Mouse (Mus musculus) kidney, postnatal 0 days (tissue): Measurements from ENCODE around the gene Mtmr3. TPM values are rescaled to one million over a fixed set of nuclear protein-coding genes. Genes with fewer than 3 reads are reported as not detected.

Experiments used
- ATAC-seq: fragments of 200-750 bp; cut with Nextera tagmentation; replicated peaks from 2 replicates; pipeline ENCODE4 v1.8.0; 2017; ENCODE audit warnings: low read depth, moderate number of reproducible peaks, moderate TSS enrichment, moderate library complexity; ENCODE audit not compliant: low FRiP score
- DNase-seq: peaks from one replicate; pipeline ENCODE4 v3.0.0-alpha.2; 2016; ENCODE audit warnings: low spot score
- H3K27ac ChIP-seq: fragments of 300-500 bp; sonication (generic); 2 replicates; pipeline ENCODE4 v1.5.1; 2014; ENCODE audit warnings: mild to moderate bottlenecking
- H3K27me3 ChIP-seq: fragments of 300-500 bp; sonication (generic); 2 replicates; pipeline ENCODE4 v1.6.1; 2014; ENCODE audit warnings: low read length, mixed read lengths; ENCODE audit not compliant: insufficient read depth
- H3K36me3 ChIP-seq: fragments of 300-500 bp; sonication (generic); 2 replicates; pipeline ENCODE4 v1.6.1; 2014; ENCODE audit warnings: low read length, mixed read lengths; ENCODE audit not compliant: insufficient read depth
- H3K4me1 ChIP-seq: fragments of 300-500 bp; sonication (generic); replicated peaks from 2 replicates; pipeline ENCODE4 v1.6.1; 2014; ENCODE audit warnings: antibody characterized with exemption, low read length, mixed read lengths; ENCODE audit not compliant: insufficient read depth
- H3K4me2 ChIP-seq: fragments of 300-500 bp; sonication (generic); 2 replicates; pipeline ENCODE4 v1.6.1; 2014; ENCODE audit warnings: mild to moderate bottlenecking, low read length, moderate library complexity, mixed read lengths
- H3K4me3 ChIP-seq: fragments of 300-500 bp; sonication (generic); replicated peaks from 2 replicates; pipeline ENCODE4 v1.5.1; 2014; ENCODE audit warnings: low read depth, low read length
- H3K9ac ChIP-seq: fragments of 300-500 bp; sonication (generic); 2 replicates; pipeline ENCODE4 v1.6.1; 2014; ENCODE audit warnings: low read depth, low read length
- H3K9me3 ChIP-seq: fragments of 300-500 bp; sonication (generic); replicated peaks from 2 replicates; pipeline ENCODE4 v1.6.1; 2016; ENCODE audit warnings: low read length, inconsistent platforms, mixed read lengths
- CTCF ChIP-seq: IDR thresholded peaks from 2 replicates; pipeline ENCODE4 v1.5.1; 2016; ENCODE audit warnings: antibody characterized with exemption, low read depth, mild to moderate bottlenecking, moderate library complexity
- WGBS: fragments of 180-500 bp; shearing (Covaris S2); extraction: QIAGEN DNeasy Blood & Tissue Kit; methylation state at CpG from one replicate; pipeline ENCODE4 v1.1.7; 2014; 5-methylcytosine and 5-hydroxymethylcytosine counted together
- polyA plus RNA-seq: library from polyadenylated mRNA; unstranded; fragments of >200 nt; fragmentation: Nextera tagmentation; extraction: Ambion mirVana; gene quantifications from 2 replicates; pipeline ENCODE4 v1.2.1, GENCODE M21; 2015

Gene Mtmr3
- polyA plus RNA-seq, 1 experiment from 2014 or later = 19.6 TPM

GRCm38 (mm10) chr11:4602691-4603441 lies 8.2 kb upstream of the Mtmr3 start:
- WGBS = 20% methylated on average over 11 of the region's 12 CpGs
- Histone ChIP-seq H3K27me3 (no peaks in the 10 kb centered on the region), H3K9ac (no peak overlapping the region), H3K27ac (no peak overlapping the region), H3K9me3 (no peaks in the 10 kb centered on the region), H3K4me3 (no peak overlapping the region), H3K36me3 (no peaks in the 10 kb centered on the region), H3K4me1 (peaks cover 5% of the 10 kb centered on the region), H3K4me2 (no peak overlapping the region)
- DNase-seq (no peak), ATAC-seq (no peak)
- no peak for TF ChIP-seq CTCF

- no peak overlapping the region for H3K4me2 ChIP-seq
- ATAC-seq (no peak), DNase-seq (no peak)
- H3K27ac ChIP-seq = no peak overlapping the region
- no peak overlapping the region for H3K4me3 ChIP-seq
- 93% methylated on average over 5 of the region's 5 CpGs for WGBS
- H3K4me1 ChIP-seq = peaks cover 5% of the 10 kb centered on the region
- no peaks in the 10 kb centered on the region for H3K27me3 ChIP-seq
- H3K9me3 ChIP-seq = no peaks in the 10 kb centered on the region
- TF ChIP-seq CTCF = no peak
- no peaks in the 10 kb centered on the region for H3K36me3 ChIP-seq
- H3K9ac ChIP-seq = no peak overlapping the region
Observed at GRCm38 (mm10) chr11:4601890-4602289, 7.2 kb upstream of the Mtmr3 start.

GRCm38 (mm10) chr11:4599916-4600315 lies 5.3 kb upstream of the Mtmr3 start:
- no peak for ATAC-seq
- DNase-seq = no peak
- Histone ChIP-seq H3K4me1 (peaks cover 5% of the 10 kb centered on the region), H3K4me2 (no peak overlapping the region), H3K4me3 (no peak overlapping the region), H3K9me3 (no peaks in the 10 kb centered on the region), H3K27ac (no peak overlapping the region), H3K9ac (no peak overlapping the region), H3K27me3 (no peaks in the 10 kb centered on the region), H3K36me3 (no peaks in the 10 kb centered on the region)
- no peak for TF ChIP-seq CTCF
- 91% methylated on average over 3 of the region's 3 CpGs for WGBS

- DNase-seq = no peak
- no peak overlapping the region for H3K4me2 ChIP-seq
- H3K27ac ChIP-seq = no peak overlapping the region
- H3K9ac ChIP-seq = no peak overlapping the region
- no peaks in the 10 kb centered on the region for H3K9me3 ChIP-seq
- H3K4me1 ChIP-seq = peaks cover 5% of the 10 kb centered on the region
- no peaks in the 10 kb centered on the region for H3K36me3 ChIP-seq
- WGBS = 87% methylated on average over 2 of the region's 2 CpGs
- H3K27me3 ChIP-seq = no peaks in the 10 kb centered on the region
- H3K4me3 ChIP-seq = no peak overlapping the region
- TF ChIP-seq CTCF = no peak
- ATAC-seq = no peak
Observed at GRCm38 (mm10) chr11:4598411-4598810, 3.7 kb upstream of the Mtmr3 start.

- Histone ChIP-seq H3K27ac (peak overlapping the region; percentile 95), H3K9ac (peak overlapping the region; percentile 95), H3K4me2 (peak overlapping the region; percentile 53), H3K36me3 (no peaks in the 10 kb centered on the region), H3K4me1 (peaks cover 5% of the 10 kb centered on the region), H3K27me3 (no peaks in the 10 kb centered on the region), H3K9me3 (no peaks in the 10 kb centered on the region), H3K4me3 (peak overlapping the region; percentile 96)
- ATAC-seq (peak; percentile 89), DNase-seq (peak; percentile 56)
- TF ChIP-seq CTCF = peak; percentile 37; the same call in 1 of the 2 replicates
- WGBS = under 1% methylated on average over 45 of the region's 45 CpGs
Observed at GRCm38 (mm10) chr11:4593849-4594607, 635 bp downstream of the Mtmr3 start.

GRCm38 (mm10) chr11:4593491-4593848 lies 1.2 kb downstream of the Mtmr3 start:
- no peak for DNase-seq
- H3K4me3 ChIP-seq = peak overlapping the region; percentile 96
- no peak for TF ChIP-seq CTCF
- H3K9ac ChIP-seq = peak overlapping the region; percentile 95
- no peak for ATAC-seq
- H3K4me2 ChIP-seq = peak overlapping the region; percentile 53
- H3K4me1 ChIP-seq = peaks cover 5% of the 10 kb centered on the region
- H3K27ac ChIP-seq = no peak overlapping the region
- H3K36me3 ChIP-seq = no peaks in the 10 kb centered on the region
- H3K27me3 ChIP-seq = no peaks in the 10 kb centered on the region
- WGBS = 10% methylated on average over 5 of the region's 5 CpGs
- no peaks in the 10 kb centered on the region for H3K9me3 ChIP-seq
